Mouse (Mus musculus) ES-Bruce4 (cell line): ENCODE data around the gene Pofut2. TPM values are rescaled to one million over a fixed set of nuclear protein-coding genes. Genes with fewer than 3 reads are reported as not detected.

ENCODE experiments used
- H3K27ac ChIP-seq: 2 replicates; pipeline ENCODE4 v1.5.1; 2012; ENCODE audit warnings: low read length, inconsistent platforms; ENCODE audit not compliant: insufficient read depth
- H3K27me3 ChIP-seq: 2 replicates; pipeline ENCODE4 v1.6.1; 2012; ENCODE audit warnings: mild to moderate bottlenecking, low read length, inconsistent platforms; ENCODE audit not compliant: control insufficient read depth, poor library complexity, insufficient read depth, severe bottlenecking
- H3K36me3 ChIP-seq: 2 replicates; pipeline ENCODE4 v1.6.1; 2012; ENCODE audit warnings: inconsistent platforms, mild to moderate bottlenecking, low read length, moderate library complexity; ENCODE audit not compliant: control insufficient read depth, poor library complexity, insufficient read depth, severe bottlenecking
- H3K4me1 ChIP-seq: one replicate; pipeline ENCODE4 v1.8.1; 2011; ENCODE audit warnings: low read length; ENCODE audit not compliant: control insufficient read depth, insufficient read depth
- H3K4me3 ChIP-seq: 2 replicates; pipeline ENCODE4 v1.5.1; 2011; ENCODE audit warnings: low read depth, mild to moderate bottlenecking, low read length
- H3K9ac ChIP-seq: 2 replicates; pipeline ENCODE4 v1.6.1; 2012; ENCODE audit warnings: low read depth, mild to moderate bottlenecking, inconsistent platforms; ENCODE audit not compliant: poor library complexity, severe bottlenecking
- H3K9me3 ChIP-seq: replicated peaks from 2 replicates; pipeline ENCODE4 v1.6.1; 2012; ENCODE audit warnings: mild to moderate bottlenecking, low read length, inconsistent platforms; ENCODE audit not compliant: control insufficient read depth, poor library complexity, insufficient read depth, severe bottlenecking
- CTCF ChIP-seq: IDR thresholded peaks from one replicate; pipeline ENCODE4 v1.8.1; 2011; ENCODE audit warnings: low read depth, low read length
- EP300 ChIP-seq: IDR thresholded peaks from 2 replicates; pipeline ENCODE4 v1.6.1; 2011; ENCODE audit warnings: low read depth, low read length; ENCODE audit not compliant: insufficient read depth
- POLR2A ChIP-seq: IDR thresholded peaks from one replicate; pipeline ENCODE4 v1.8.1; 2011; ENCODE audit warnings: low read length; ENCODE audit not compliant: insufficient read depth
- polyA plus RNA-seq: library from polyadenylated mRNA; stranded (reverse); fragments of >200 nt; gene quantifications from 2 replicates; pipeline ENCODE4 v1.2.4, GENCODE M21; 2011; ENCODE audit warnings: low read depth; ENCODE audit not compliant: missing spikeins, insufficient read depth, insufficient read length

The Pofut2 gene
- polyA plus RNA-seq, 1 experiment, result 30.5 TPM

DNA sequence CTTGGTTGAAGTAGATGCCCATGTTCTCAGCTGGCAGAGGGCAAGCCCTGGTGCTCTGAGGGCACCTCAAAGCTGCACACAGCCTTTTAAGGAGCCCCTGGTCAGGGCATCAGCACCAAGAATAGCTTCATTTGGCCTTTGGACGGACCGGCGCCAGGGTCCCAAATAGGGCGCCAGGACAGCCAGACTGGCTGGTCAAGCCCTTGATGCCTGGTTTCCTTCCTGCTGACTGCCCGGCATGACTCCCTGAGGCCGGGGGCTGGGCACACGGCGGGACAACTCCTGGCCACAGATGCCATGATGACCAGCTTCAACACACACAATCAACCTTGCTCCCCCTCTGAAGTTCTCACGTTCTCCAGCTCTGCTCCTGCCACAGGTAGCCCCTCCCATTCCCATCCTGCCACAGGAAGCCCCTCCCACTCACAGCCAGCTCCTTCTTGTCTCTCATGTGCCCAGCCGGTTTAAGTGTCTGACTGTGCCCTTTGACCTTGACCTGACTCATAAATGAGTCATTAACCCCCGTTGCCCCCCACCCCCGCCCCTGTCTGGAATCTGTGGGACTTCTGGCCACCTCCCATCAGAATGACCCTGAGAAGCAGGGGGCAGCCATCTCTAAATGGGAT is 23.9 kb upstream of the Pofut2 start:
- TF ChIP-seq EP300 (no peak), POLR2A (no peak), CTCF (no peak)
- Histone ChIP-seq H3K4me1 (no peaks in the 10 kb centered on the region), H3K9me3 (no peaks in the 10 kb centered on the region), H3K27ac (no peak overlapping the region), H3K9ac (no peak overlapping the region), H3K4me3 (peak overlapping the region; percentile 3; the same call in 1 of the 2 replicates), H3K36me3 (no peaks in the 10 kb centered on the region), H3K27me3 (no peaks in the 10 kb centered on the region)

DNA sequence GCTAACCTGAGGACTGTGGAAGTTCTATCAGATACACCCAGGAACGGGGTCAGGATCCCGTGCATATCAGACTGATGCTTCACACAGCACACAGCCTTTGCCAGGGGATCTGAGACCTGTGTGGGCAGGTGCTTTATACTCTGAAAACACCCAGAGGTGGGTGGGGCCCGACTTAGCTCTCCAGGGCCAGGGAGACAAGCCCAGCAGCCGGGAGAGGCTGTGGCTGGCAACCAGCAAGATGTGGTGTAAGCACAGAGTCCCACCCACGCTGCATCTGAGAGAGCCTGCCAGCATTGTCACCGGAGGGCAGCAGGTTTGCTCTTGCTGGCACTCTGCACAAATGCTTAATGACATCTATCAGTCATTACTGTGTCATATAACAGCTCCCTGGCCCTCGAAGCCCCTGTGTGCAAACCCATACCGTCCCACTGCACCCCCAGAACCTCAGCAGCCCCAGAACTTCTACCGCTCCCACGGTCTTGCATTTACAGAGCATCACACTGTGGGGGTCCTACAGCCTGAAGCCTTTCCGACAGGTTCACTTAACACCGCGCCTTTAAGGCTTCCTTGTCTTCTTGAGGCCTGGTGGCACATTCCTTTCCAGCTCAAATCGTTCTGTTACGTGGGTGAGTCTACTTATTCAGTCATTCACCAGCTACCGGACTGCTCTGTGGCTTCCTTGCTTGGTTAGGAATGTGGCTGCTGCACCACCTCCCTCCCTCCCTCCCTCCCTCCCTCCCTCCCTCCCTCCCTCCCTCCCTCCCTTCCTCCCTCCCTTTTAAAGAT is 21.0 kb upstream of the Pofut2 start:
- no peak overlapping the region for H3K9ac ChIP-seq
- H3K27ac ChIP-seq, result no peak overlapping the region
- TF ChIP-seq POLR2A, result no peak
- TF ChIP-seq CTCF, result no peak
- TF ChIP-seq EP300, result no peak

DNA sequence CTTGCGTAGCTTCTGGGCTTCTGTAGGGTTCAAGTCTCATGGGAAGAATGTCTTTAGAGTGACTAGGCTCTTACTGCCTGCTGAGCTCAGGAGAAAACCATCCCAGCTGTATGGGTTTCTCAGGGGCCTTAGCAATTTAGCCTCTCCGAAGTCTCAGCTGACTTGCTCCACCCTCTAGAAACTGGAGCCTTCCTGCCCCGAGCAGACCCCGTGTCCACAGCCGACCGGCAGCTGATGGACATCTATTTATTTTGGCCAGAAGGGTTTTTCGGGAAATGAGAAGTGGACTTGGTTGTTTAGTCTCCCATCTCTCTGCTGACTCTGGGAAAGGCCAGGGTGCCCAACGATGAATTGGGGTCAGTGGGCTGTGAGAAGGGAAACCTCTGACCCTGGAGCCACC is 18.3 kb upstream of the Pofut2 start:
- H3K27me3 ChIP-seq, result no peaks in the 10 kb centered on the region
- H3K27ac ChIP-seq, result no peak overlapping the region
- no peak overlapping the region for H3K4me3 ChIP-seq
- H3K9me3 ChIP-seq, result no peaks in the 10 kb centered on the region
- H3K36me3 ChIP-seq, result no peaks in the 10 kb centered on the region
- TF ChIP-seq POLR2A (no peak), EP300 (no peak), CTCF (no peak)
- no peaks in the 10 kb centered on the region for H3K4me1 ChIP-seq
- no peak overlapping the region for H3K9ac ChIP-seq

More for the DNA sequence above, 21.0 kb upstream of the Pofut2 start:
- Histone ChIP-seq H3K4me3 (no peak overlapping the region), H3K4me1 (no peaks in the 10 kb centered on the region), H3K27me3 (no peaks in the 10 kb centered on the region), H3K9me3 (no peaks in the 10 kb centered on the region), H3K36me3 (no peaks in the 10 kb centered on the region)

DNA sequence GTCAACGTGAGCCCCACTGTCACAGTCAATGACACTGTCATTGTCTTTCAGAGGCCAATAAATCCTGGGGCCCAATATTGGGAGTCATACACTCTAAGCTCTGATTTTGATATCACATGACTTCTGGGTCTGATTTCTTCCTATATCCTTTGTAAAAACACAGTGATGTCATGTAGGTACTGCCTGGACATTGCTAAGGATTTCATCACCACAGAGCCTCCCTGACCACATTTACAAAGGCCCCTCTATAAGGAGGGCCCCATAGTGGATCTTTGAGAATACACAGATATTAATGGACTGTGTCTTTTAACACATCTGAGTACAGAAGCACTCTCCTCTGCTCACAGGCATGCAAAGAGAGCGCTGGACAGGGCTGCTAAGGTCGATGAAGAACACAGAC is 16.6 kb upstream of the Pofut2 start:
- no peak for TF ChIP-seq CTCF
- no peak for TF ChIP-seq POLR2A
- no peak for TF ChIP-seq EP300
- no peak overlapping the region for H3K9ac ChIP-seq
- no peaks in the 10 kb centered on the region for H3K36me3 ChIP-seq
- no peaks in the 10 kb centered on the region for H3K9me3 ChIP-seq
- no peak overlapping the region for H3K27ac ChIP-seq
- H3K4me3 ChIP-seq, result no peak overlapping the region
- H3K4me1 ChIP-seq, result peaks cover 2% of the 10 kb centered on the region
- H3K27me3 ChIP-seq, result no peaks in the 10 kb centered on the region

DNA sequence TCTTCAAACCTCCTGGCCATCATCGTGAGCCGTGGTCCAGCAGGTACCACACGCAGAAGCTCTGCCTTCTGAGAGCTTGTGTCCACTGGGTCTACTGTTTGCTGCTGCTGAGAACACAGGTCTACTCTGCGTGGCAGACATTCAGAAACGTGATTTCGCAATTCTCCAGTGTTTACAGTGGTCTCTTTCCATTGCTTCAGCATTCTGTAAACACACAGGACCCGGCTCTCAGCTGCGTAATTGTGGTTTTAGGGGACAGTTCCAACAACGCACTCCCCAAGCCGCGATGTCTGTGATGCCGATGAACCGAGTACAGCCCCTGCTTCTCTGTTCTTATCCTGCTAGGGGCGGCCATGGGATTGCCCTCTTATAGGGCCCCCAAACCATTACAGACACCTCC is 16.1 kb upstream of the Pofut2 start:
- no peak overlapping the region for H3K27ac ChIP-seq
- H3K36me3 ChIP-seq, result no peaks in the 10 kb centered on the region
- H3K9me3 ChIP-seq, result no peaks in the 10 kb centered on the region
- H3K4me3 ChIP-seq, result no peak overlapping the region
- H3K27me3 ChIP-seq, result no peaks in the 10 kb centered on the region
- no peak overlapping the region for H3K9ac ChIP-seq
- TF ChIP-seq EP300, result no peak
- TF ChIP-seq CTCF, result no peak
- peaks cover 2% of the 10 kb centered on the region for H3K4me1 ChIP-seq

DNA sequence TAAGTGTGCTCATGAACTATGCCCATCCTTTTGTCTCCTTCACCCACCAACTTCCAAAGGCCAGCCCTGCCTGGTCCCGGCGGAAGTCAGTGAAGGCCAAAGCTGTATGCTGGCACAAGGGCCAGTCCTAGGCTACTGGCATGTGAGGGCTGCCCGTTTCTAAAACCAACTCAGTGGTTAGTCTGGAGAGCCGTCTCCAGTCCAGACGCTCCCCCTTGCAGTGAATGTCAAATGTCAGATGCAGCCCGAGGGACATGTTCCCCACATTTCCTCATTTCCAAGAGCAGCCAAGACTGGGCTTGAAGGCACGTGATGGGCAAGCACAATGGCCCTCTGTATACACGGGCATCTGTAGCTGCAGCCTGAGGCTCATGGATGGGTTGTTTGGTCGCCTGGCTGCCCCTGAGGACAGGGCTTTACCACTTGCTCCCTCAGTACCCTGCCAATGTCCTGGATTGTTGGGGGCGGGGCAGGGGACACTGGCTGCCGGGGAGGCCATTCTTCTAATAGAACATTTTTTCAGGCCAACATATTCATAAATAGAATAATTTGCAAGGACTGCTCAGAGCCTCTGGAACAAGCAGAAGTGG is 15.4 kb upstream of the Pofut2 start:
- no peak overlapping the region for H3K27ac ChIP-seq
- H3K4me1 ChIP-seq, result peaks cover 2% of the 10 kb centered on the region
- H3K27me3 ChIP-seq, result no peaks in the 10 kb centered on the region
- H3K9ac ChIP-seq, result no peak overlapping the region
- TF ChIP-seq POLR2A (no peak), EP300 (no peak), CTCF (no peak)
- H3K9me3 ChIP-seq, result no peaks in the 10 kb centered on the region
- no peaks in the 10 kb centered on the region for H3K36me3 ChIP-seq
- H3K4me3 ChIP-seq, result no peak overlapping the region
